Mouse (Mus musculus): ENCODE measurements around the gene Slc15a1. TPM values are rescaled to one million over a fixed set of nuclear protein-coding genes. Genes with fewer than 3 reads are reported as not detected.

Gene Slc15a1
- total RNA-seq, 2 experiments from 2014 or later = 0.07 TPM; not detected in 1

DNA sequence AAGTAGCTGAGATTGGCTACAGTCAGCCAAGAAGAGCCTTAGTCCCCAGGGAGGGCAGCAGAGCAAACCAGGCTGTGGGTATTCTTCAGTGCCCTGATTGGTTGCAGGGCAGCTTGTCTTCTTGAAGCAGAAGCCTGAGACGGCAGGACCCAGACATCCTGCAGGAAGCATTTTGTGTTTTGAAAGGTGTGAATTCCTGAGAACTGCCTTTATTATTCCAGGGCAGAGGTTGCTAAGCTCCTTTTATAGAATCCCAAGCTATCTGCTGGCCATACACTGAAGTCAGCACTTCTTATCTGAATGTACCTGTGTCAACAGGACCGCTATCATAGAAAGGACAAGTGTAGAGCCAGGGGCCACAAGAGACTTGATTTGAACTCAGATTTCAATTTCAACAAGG lies 10.8 kb downstream of the Slc15a1 start:
- no peak for DNase-seq (ENCODE audit: extremely low spot score in 1 of 2, low spot score in 1 of 2)

DNA sequence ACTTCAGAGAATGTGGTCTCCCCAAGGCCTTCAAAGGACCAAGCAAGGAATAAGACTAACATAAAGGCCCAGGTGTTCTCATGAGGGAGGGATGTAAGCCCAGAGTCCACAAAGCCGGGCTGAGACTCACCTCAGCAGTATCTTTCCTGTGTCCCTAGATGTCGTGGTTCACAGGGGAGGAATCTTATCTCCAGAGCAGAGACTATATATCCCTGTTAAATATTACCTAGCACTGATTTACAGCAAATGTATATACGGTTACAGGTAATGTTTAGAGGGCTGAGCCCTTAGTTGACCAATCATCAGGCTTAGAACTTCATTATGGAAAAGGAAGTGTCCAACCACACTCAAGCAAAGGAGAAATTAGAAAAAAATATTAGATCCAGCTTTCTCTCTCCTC lies 11.3 kb downstream of the Slc15a1 start:
- DNase-seq (ENCODE audit: extremely low spot score in 1 of 2, low spot score in 1 of 2) = no peak

DNA sequence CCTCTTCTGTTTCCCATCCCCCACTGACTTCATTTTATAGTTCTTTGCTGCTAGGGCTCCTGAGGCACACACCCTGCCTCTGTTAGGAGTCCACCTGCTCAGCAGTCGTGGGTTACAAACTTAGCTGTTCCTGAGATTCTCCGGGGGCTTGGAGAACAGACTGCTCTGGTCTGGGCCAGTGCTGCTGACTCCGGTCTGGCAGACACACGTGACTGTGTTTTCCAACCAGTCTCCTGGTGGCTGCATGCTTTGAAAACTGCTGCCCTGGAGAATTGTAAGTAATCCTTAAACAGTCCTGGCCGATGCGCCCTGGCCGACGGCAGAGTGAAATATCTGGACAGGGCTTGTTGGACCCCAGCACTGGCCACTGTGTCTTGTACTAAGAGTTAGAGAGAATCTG lies 12.7 kb downstream of the Slc15a1 start:
- DNase-seq (ENCODE audit: extremely low spot score in 1 of 2, low spot score in 1 of 2) = no peak

DNA sequence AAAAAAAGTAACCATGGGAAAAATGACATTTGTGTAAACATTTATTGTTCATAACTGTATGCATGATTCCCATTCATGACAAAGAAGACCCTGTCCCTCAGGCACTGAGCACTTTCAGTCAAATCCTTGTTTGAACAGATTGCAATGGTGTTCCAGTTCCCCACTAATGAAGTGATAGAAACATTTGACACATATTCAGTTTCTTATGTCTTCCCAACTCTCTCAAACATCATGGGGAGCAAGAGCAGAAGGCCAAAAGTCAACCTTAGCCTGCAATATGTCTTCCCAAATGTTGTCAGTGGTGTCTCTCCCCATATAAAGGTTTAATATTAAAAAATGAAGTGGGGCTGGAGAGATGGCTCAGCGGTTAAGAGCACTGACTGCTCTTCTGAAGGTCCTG lies 19.3 kb downstream of the Slc15a1 start:
- DNase-seq (ENCODE audit: extremely low spot score in 1 of 2, low spot score in 1 of 2) = no peak

DNA sequence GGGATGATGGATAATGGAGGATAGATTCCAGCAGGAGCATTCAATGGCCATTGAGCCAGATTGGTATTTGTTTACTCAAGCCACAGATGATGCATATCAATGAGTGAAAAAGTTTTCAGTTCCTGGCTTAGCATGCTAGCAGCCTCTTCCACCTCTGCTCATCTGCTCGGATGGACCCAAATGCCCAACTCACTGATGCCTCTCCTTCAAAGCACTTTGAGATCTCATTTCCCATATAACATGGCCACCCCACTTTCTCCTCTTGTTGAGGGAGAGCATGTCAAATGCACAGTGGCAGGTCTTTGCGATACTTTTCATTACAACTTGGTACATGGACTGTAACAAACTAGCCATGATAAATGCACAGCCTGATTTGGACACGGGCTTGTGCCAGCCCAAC lies 20.6 kb downstream of the Slc15a1 start:
- no peak for DNase-seq (ENCODE audit: extremely low spot score in 1 of 2, low spot score in 1 of 2)

DNA sequence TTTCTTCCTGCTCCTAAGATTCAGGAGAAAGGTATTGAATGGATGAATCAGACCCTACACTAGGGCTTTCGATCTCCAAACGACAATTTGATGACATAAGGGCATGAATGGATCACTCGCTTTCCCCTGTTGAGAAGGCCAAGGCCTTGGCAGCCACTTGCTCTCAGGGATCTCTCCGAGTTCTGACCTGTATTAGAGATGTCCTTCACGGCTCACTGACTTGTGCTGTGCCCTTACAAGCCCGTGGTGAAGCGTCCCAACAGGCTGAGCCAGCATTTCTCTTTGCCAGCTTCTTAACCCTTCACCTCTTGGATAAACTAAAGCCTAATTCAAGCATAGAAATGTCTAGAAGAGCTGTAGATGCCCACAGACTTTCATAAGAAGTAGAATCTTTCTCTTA lies 22.9 kb downstream of the Slc15a1 start:
- no peak for DNase-seq (ENCODE audit: extremely low spot score in 1 of 2, low spot score in 1 of 2)

GRCm38 (mm10) chr14:121481591-121481990 lies 23.5 kb downstream of the Slc15a1 start:
- DNase-seq (ENCODE audit: extremely low spot score in 1 of 2, low spot score in 1 of 2) = no peak

GRCm38 (mm10) chr14:121479096-121479495 lies 26.0 kb downstream of the Slc15a1 start:
- DNase-seq (ENCODE audit: extremely low spot score in 1 of 2, low spot score in 1 of 2) = no peak

GRCm38 (mm10) chr14:121477925-121478693 lies 26.9 kb downstream of the Slc15a1 start:
- DNase-seq (ENCODE audit: extremely low spot score in 1 of 2, low spot score in 1 of 2) = no peak

DNA sequence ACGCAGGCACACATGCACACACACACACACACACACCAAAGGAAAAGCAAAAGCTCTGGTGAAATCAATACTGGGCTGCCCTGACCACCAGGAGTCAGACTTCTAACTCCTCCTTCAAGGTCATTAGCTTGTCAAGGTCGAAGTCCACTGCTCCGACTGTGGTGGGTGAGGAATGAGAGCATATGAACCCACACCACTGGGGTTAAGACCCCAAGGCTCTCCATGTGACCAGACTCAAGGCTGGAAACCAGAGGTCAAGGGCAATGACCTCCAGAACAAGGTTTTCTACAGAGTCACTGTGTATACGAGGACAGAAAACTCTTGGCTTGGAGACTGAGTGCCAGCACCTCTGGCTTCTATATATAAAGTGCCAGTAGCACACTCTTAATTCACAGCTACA lies 31.2 kb downstream of the Slc15a1 start:
- DNase-seq (ENCODE audit: extremely low spot score in 1 of 2, low spot score in 1 of 2) = no peak

DNA sequence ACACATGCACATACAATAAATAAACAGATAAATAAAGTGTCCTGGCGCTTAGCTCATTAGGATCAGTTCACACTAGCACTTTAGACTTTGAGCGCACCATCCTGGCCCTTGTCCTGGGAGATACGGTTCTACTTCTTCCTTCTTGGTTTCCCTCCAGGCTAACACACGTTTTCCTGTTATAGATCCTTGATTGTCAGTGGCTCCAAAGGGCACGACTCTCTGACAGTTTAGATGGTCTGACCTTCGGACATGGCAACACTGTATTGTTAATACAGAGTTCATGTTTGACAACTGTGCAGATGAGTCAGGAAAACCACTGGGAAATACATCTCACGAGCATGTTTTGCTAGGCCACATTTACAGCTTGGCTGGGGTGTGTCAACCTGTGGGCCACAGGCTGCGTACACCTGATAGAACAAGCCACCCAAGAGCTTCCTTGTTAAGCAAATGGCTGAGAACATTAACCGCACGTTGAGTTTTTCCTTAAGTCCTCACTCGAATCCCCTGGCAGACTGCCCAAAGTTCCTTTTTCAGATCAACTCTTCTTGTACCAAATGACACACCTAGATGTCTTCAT lies 33.4 kb downstream of the Slc15a1 start:
- DNase-seq (ENCODE audit: extremely low spot score in 1 of 2, low spot score in 1 of 2) = no peak

GRCm38 (mm10) chr14:121469601-121470000 lies 35.5 kb downstream of the Slc15a1 start:
- DNase-seq (ENCODE audit: extremely low spot score in 1 of 2, low spot score in 1 of 2) = no peak

GRCm38 (mm10) chr14:121467646-121468045 lies 37.4 kb downstream of the Slc15a1 start:
- no peak for DNase-seq (ENCODE audit: extremely low spot score in 1 of 2, low spot score in 1 of 2)

- DNase-seq (ENCODE audit: extremely low spot score in 1 of 2, low spot score in 1 of 2) = no peak
Observed at GRCm38 (mm10) chr14:121466501-121466900, 38.6 kb downstream of the Slc15a1 start.

DNA sequence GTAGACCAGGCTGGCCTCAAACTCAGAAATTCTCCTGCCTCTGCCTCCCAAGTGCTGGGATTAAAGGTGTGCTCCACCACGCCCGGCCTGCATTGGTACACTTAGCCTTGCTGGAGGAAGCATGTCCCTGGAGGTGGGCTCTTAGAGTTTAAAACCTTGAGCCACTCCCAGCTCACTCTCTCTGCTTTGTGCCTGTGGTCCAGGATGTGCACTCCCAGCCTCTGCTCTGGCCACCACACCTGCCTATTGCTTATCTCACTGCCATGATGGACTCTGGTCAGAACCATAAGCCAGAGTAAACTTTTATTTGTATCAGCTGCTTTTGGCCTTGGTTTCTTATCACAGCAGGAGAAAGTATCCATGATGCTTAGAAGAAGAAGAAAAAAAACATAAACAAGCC lies 40.7 kb downstream of the Slc15a1 start:
- no peak for DNase-seq (ENCODE audit: extremely low spot score in 1 of 2, low spot score in 1 of 2)

- DNase-seq (ENCODE audit: extremely low spot score in 1 of 2, low spot score in 1 of 2) = no peak
Observed at GRCm38 (mm10) chr14:121462756-121463155, 42.3 kb downstream of the Slc15a1 start.

DNA sequence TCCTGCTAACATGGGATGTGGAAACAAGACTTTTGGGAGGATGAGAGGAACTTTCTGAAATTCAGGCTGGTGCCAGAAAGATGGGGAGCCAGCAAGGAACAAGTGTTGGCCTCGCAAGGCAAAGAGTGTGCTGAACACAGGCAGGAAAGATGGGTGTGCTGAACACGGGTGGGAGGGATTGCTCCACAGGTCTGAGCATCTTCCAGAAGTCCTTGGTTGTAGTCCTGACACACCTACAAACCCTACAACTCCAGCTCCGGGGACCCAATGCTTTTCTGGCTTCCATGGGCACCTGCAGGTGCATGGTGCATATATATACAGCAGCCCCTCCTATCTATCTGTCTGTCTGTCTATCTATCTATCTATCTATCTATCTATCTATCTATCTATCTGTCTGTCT lies 44.1 kb downstream of the Slc15a1 start:
- no peak for DNase-seq (ENCODE audit: extremely low spot score in 1 of 2, low spot score in 1 of 2)

GRCm38 (mm10) chr14:121458521-121458920 lies 46.5 kb downstream of the Slc15a1 start:
- no peak for DNase-seq (ENCODE audit: extremely low spot score in 1 of 2, low spot score in 1 of 2)

DNA sequence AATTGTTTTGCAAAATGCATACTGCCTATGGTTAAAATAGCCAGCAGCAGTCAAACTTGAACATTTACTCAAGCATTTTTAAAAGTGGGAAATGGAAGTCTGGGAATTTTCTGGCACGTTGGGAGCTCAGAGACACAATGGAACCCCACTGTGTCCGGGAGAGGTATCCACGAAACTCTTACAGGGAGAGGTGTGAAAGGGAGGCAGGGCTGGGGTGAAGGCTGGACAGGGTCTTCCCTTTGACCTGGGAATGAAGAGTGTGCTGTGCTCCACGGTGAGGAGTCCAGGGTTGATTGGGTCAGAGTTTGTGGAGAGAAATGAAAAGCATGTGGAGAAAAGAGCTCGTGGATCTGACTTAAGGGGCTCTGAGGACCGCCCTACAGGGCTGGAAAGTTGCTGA lies 47.5 kb downstream of the Slc15a1 start:
- no peak for DNase-seq (ENCODE audit: extremely low spot score in 1 of 2, low spot score in 1 of 2)

DNA sequence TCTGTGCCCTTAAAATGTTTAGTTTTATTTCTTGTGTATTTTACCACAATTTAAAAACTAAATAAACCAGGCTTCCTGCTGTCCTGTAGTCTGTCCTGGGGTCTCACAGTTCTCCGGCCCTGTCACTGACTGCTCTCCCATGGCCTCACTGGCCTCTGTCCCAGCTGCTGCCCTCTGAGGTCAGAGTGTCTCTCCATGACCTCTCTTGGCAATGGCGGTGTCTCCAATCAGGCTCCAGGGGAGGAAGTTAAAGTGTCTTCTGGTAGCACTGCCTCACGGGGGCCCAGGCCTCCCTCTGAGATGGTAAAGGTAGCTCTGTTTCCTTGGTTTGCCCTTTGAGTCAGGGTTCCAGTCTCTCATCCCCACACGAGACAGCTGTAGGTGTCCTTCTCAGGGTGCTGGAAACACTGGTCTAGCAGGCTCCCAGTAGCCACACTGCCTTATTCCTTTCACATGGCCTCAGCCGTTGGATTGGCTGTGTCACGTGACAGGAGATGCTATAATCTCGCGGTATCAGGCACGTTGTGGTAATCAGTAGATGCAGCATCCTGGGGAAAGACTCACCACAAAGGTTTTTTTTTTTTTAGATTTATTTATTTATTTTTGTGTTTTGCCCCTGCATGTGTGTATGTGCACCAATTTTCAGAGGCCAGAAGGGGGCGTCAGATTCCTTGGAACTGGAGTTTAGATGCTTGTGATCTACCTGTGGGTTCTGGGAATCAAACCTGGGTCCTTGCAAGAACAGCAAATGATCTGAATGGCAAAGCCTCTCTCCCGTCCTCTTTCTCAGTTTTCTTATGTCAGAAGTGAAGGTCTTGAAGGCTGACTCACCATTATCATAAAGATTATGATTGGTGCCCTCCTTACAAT lies 48.4 kb downstream of the Slc15a1 start:
- no peak for DNase-seq (ENCODE audit: extremely low spot score in 1 of 2, low spot score in 1 of 2)

DNA sequence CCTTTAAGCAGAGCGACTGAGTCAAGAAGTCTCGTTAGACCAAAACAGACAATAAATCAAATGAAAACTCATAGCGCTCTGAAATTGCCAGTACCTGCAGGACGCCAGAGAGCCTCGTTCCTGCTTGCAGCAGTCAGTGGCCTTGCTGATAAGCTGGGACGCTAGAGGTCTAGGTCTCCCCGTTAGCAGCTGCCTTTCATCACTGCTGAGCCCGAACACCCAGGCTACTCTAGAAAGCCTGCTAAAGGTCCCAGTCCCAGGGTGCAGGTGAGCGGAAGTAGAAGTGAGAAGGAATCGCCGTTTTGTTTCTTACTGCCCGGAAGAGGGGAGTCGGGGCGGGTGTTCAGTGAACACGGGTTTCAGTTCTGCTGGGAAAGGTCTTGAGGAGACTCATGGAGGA lies 49.1 kb downstream of the Slc15a1 start:
- DNase-seq (ENCODE audit: extremely low spot score in 1 of 2, low spot score in 1 of 2) = no peak
